8 mouse cellular contexts compared by ENCODE assay signal in genomic region chr6:29693953-29694352, GRCm38 (mm10). TPM values are rescaled to one million over a fixed set of nuclear protein-coding genes. Genes with fewer than 3 reads are reported as not detected.
DNase-seq lines count a peak whose midpoint lies in the region; ATAC-seq and TF ChIP-seq lines count a peak whose summit lies in the region.

Gene Tspan33 (plus strand): TSS chr6:29694222.

- H3K9me3 ChIP-seq in embryonic facial prominence, embryonic 15.5 days (replicated peaks): no peaks in the 10 kb centered on the region
- no peaks in the 10 kb centered on the region for H3K9me3 ChIP-seq in kidney, embryonic 14.5 days (ENCODE audit: control insufficient read depth, low read length)
- H3K9me3 ChIP-seq in limb, embryonic 14.5 days (ENCODE audit: control insufficient read depth, low read length): no peaks in the 10 kb centered on the region
- H3K9me3 ChIP-seq in midbrain, embryonic 16.5 days (replicated peaks; ENCODE audit: control insufficient read depth, low read length, poor library complexity, severe bottlenecking): no peaks in the 10 kb centered on the region

- under 1% methylated on average over 33 of the region's 41 CpGs for WGBS in embryonic facial prominence, embryonic 15.5 days
- WGBS in kidney, embryonic 14.5 days: 0% methylated on average over 28 of the region's 41 CpGs
- WGBS in limb, embryonic 14.5 days: under 1% methylated on average over 30 of the region's 41 CpGs
- WGBS in midbrain, embryonic 16.5 days: under 1% methylated on average over 37 of the region's 41 CpGs
- WGBS in spleen, adult 2 months: under 1% methylated on average over 41 of the region's 41 CpGs

- peak; percentile 98 for ATAC-seq in embryonic facial prominence, embryonic 15.5 days (ENCODE audit: insufficient number of reproducible peaks, low FRiP score, low TSS enrichment, low read depth)
- peak; percentile 97 for ATAC-seq in kidney, embryonic 14.5 days (ENCODE audit: low FRiP score, low TSS enrichment)
- ATAC-seq in limb, embryonic 14.5 days (ENCODE audit: low FRiP score, low read depth): peak; percentile 98
- ATAC-seq in midbrain, embryonic 16.5 days: peak; percentile 100

- peak within 1 kb of the TSS; percentile 98 for H3K4me2 ChIP-seq in embryonic facial prominence, embryonic 15.5 days (replicated peaks)
- peak within 1 kb of the TSS; percentile 93 for H3K4me2 ChIP-seq in kidney, embryonic 14.5 days (replicated peaks; ENCODE audit: low read depth, low read length)
- H3K4me2 ChIP-seq in limb, embryonic 14.5 days (replicated peaks; ENCODE audit: low read depth, low read length, severe bottlenecking): peak within 1 kb of the TSS; percentile 100
- peak within 1 kb of the TSS; percentile 92 for H3K4me2 ChIP-seq in midbrain, embryonic 16.5 days (ENCODE audit: low read length)

- H3K36me3 ChIP-seq in embryonic facial prominence, embryonic 15.5 days: no peaks in the 10 kb centered on the region
- H3K36me3 ChIP-seq in kidney, embryonic 14.5 days (ENCODE audit: control insufficient read depth, insufficient read depth, low read length): no peaks in the 10 kb centered on the region
- no peaks in the 10 kb centered on the region for H3K36me3 ChIP-seq in limb, embryonic 14.5 days (ENCODE audit: control insufficient read depth, insufficient read depth, low read length)
- no peaks in the 10 kb centered on the region for H3K36me3 ChIP-seq in midbrain, embryonic 16.5 days (ENCODE audit: control insufficient read depth, insufficient read depth, low read length)
- H3K36me3 ChIP-seq in spleen, adult 2 months (ENCODE audit: control insufficient read depth, insufficient read depth, low read length): no peaks in the 10 kb centered on the region

- peak; percentile 79 to 81 for DNase-seq in B cell, adult 2 months
- peak; percentile 91 to 93 for DNase-seq in heart, adult 9 months (ENCODE audit: low spot score in 2 of 2)
- DNase-seq in limb, embryonic 14.5 days (ENCODE audit: low spot score): peak; percentile 94
- DNase-seq in spleen, adult 2 months (ENCODE audit: low read depth in 1 of 2, low spot score in 2 of 2): peak; percentile 30 to 87

- H3K9ac ChIP-seq in embryonic facial prominence, embryonic 15.5 days: peak within 1 kb of the TSS; percentile 50
- peak within 1 kb of the TSS; percentile 76 for H3K9ac ChIP-seq in kidney, embryonic 14.5 days (ENCODE audit: low read depth, low read length)
- peak within 1 kb of the TSS; percentile 60 for H3K9ac ChIP-seq in limb, embryonic 14.5 days (ENCODE audit: low read depth, low read length, severe bottlenecking)
- peak within 1 kb of the TSS; percentile 84 for H3K9ac ChIP-seq in midbrain, embryonic 16.5 days (ENCODE audit: low read depth, low read length)

- peaks cover 14% of the 10 kb centered on the region for H3K4me1 ChIP-seq in bone marrow macrophage, adult 2 months (ENCODE audit: control insufficient read depth, insufficient read depth, low read length)
- peaks cover 7% of the 10 kb centered on the region for H3K4me1 ChIP-seq in embryonic facial prominence, embryonic 15.5 days
- H3K4me1 ChIP-seq in kidney, embryonic 14.5 days (ENCODE audit: control insufficient read depth, insufficient read depth, low read length): peaks cover 11% of the 10 kb centered on the region; the same call in 1 of the 2 replicates
- peaks cover 4% of the 10 kb centered on the region; the same call in 1 of the 2 replicates for H3K4me1 ChIP-seq in limb, embryonic 14.5 days (ENCODE audit: control insufficient read depth, insufficient read depth, low read length)
- H3K4me1 ChIP-seq in midbrain, embryonic 16.5 days (ENCODE audit: control insufficient read depth, insufficient read depth, low read length): peaks cover 9% of the 10 kb centered on the region
- H3K4me1 ChIP-seq in spleen, adult 2 months (ENCODE audit: control insufficient read depth, insufficient read depth, insufficient read length): peaks cover 4% of the 10 kb centered on the region; the same call in 1 of the 2 replicates

- no peak for TF ChIP-seq CTCF in bone marrow macrophage, adult 2 months (IDR thresholded peaks at IDR 0.05; ENCODE audit: low read depth, low read length)
- TF ChIP-seq CTCF in spleen, adult 2 months (IDR thresholded peaks at IDR 0.05; ENCODE audit: extremely low read depth, insufficient read depth, insufficient read length, insufficient replicate concordance): no peak

- peak within 1 kb of the TSS; percentile 53 for H3K4me3 ChIP-seq in bone marrow macrophage, adult 2 months (ENCODE audit: insufficient read depth, low read length)
- H3K4me3 ChIP-seq in embryonic facial prominence, embryonic 15.5 days (replicated peaks): peak within 1 kb of the TSS; percentile 70
- peak within 1 kb of the TSS; percentile 77 for H3K4me3 ChIP-seq in kidney, embryonic 14.5 days (ENCODE audit: low read length)
- H3K4me3 ChIP-seq in limb, embryonic 14.5 days (replicated peaks; ENCODE audit: low read length): peak within 1 kb of the TSS; percentile 61
- H3K4me3 ChIP-seq in midbrain, embryonic 16.5 days (ENCODE audit: low read depth, low read length): peak within 1 kb of the TSS; percentile 88
- peak within 1 kb of the TSS; percentile 63 for H3K4me3 ChIP-seq in spleen, adult 2 months (ENCODE audit: extremely low read depth, insufficient read depth, insufficient read length)

- peaks cover 39% of the 10 kb centered on the region for H3K27me3 ChIP-seq in embryonic facial prominence, embryonic 15.5 days
- peaks cover 9% of the 10 kb centered on the region; the same call in 1 of the 2 replicates for H3K27me3 ChIP-seq in kidney, embryonic 14.5 days (ENCODE audit: control insufficient read depth, insufficient read depth, low read length)
- H3K27me3 ChIP-seq in limb, embryonic 14.5 days (ENCODE audit: control insufficient read depth, insufficient read depth, low read length): peaks cover 16% of the 10 kb centered on the region; the same call in 1 of the 2 replicates
- no peaks in the 10 kb centered on the region; the same call in 1 of the 2 replicates for H3K27me3 ChIP-seq in midbrain, embryonic 16.5 days (ENCODE audit: control insufficient read depth, insufficient read depth, low read depth, low read length)
- peaks cover 9% of the 10 kb centered on the region; the same call in 1 of the 2 replicates for H3K27me3 ChIP-seq in spleen, adult 2 months (ENCODE audit: control insufficient read depth, insufficient read depth, low read length)

- H3K27ac ChIP-seq in bone marrow macrophage, adult 2 months (ENCODE audit: insufficient read depth, low read depth, low read length): no peak within 1 kb of the TSS
- no peak within 1 kb of the TSS for H3K27ac ChIP-seq in embryonic facial prominence, embryonic 15.5 days (replicated peaks)
- no peak within 1 kb of the TSS for H3K27ac ChIP-seq in kidney, embryonic 14.5 days (ENCODE audit: low read depth, low read length)
- H3K27ac ChIP-seq in limb, embryonic 14.5 days (replicated peaks; ENCODE audit: low read depth, low read length): no peak within 1 kb of the TSS
- H3K27ac ChIP-seq in midbrain, embryonic 16.5 days (ENCODE audit: low read length): peak within 1 kb of the TSS; percentile 47; the same call in 1 of the 2 replicates
- peak within 1 kb of the TSS; percentile 66 for H3K27ac ChIP-seq in spleen, adult 2 months (ENCODE audit: insufficient read depth, low read length)

- TF ChIP-seq POLR2A in bone marrow macrophage, adult 2 months (IDR thresholded peaks at IDR 0.05; ENCODE audit: borderline replicate concordance, low read depth, low read length): no peak
- no peak for TF ChIP-seq POLR2A in limb, embryonic 14.5 days (IDR thresholded peaks at IDR 0.05; ENCODE audit: borderline replicate concordance, extremely low read depth, insufficient read depth, insufficient read length)
- TF ChIP-seq POLR2A in spleen, adult 2 months (IDR thresholded peaks at IDR 0.05; ENCODE audit: low read depth, low read length): no peak

RNA-seq across cellular contexts. Expression of gene Tspan33, which starts in this region (rescaled TPM):
- 0.42 and 0.68 TPM in 2 replicates for polyA plus RNA-seq in bone marrow macrophage, adult 2 months (2012; ENCODE audit: insufficient read depth, insufficient read length, missing spikeins)
- polyA plus RNA-seq in embryonic facial prominence, embryonic 15.5 days (2015; fragmentation: Nextera tagmentation; extraction: Ambion mirVana): 8.0 and 8.1 TPM in 2 replicates
- polyA plus RNA-seq in kidney, embryonic 14.5 days (2014; fragmentation: Nextera tagmentation; extraction: Ambion mirVana): 7.3 and 10.2 TPM in 2 replicates
- polyA plus RNA-seq in limb, embryonic 14.5 days (2012; rRNA removed): 4.9 and 5.0 TPM in 2 replicates
- polyA plus RNA-seq in limb, embryonic 14.5 days (2014; fragmentation: Nextera tagmentation; extraction: Ambion mirVana): 2.7 and 2.8 TPM in 2 replicates
- polyA plus RNA-seq in midbrain, embryonic 16.5 days (2015; fragmentation: Nextera tagmentation; extraction: Ambion mirVana): 10.1 and 10.3 TPM in 2 replicates
- 53.8 and 55.2 TPM in 2 replicates for polyA plus RNA-seq in spleen, adult 2 months (2012; rRNA removed)

Comparison
In these comparisons a context has a peak if more than half of its experiments do, and no peak if none do; other contexts are left out.
1. H3K27ac ChIP-seq: peak in midbrain, embryonic 16.5 days (single experiment) and spleen, adult 2 months (single experiment); none in bone marrow macrophage, adult 2 months (single experiment), embryonic facial prominence, embryonic 15.5 days (single experiment), kidney, embryonic 14.5 days (single experiment) and limb, embryonic 14.5 days (single experiment).
2. Peak in every context shown above with its lines, with median percentiles within 50 percentile points of each other: DNase-seq, H3K4me3 ChIP-seq, ATAC-seq, H3K4me2 ChIP-seq and H3K9ac ChIP-seq.